Mouse (Mus musculus): ENCODE data around the gene Lgals4.

Gene Lgals4

GRCm38 (mm10) chr7:28833723-28834347 lies at the start of gene Lgals4:
Gene Lgals4 (plus strand): TSS chr7:28833854.
- DNase-seq (ENCODE audit: low spot score), result no peak

GRCm38 (mm10) chr7:28785161-28785560 lies 48.5 kb upstream of the Lgals4 start:
- DNase-seq (ENCODE audit: low spot score), result no peak

- no peak for DNase-seq (ENCODE audit: low spot score)
Observed at GRCm38 (mm10) chr7:28787884-28788283, 45.8 kb upstream of the Lgals4 start.

GRCm38 (mm10) chr7:28788307-28789195 lies 45.1 kb upstream of the Lgals4 start, which contains the start of gene Rinl:
Gene Rinl (plus strand): TSS chr7:28788969.
- DNase-seq (ENCODE audit: low spot score), result no peak

- DNase-seq (ENCODE audit: low spot score), result no peak
Observed at GRCm38 (mm10) chr7:28789235-28789634, 44.4 kb upstream of the Lgals4 start.

GRCm38 (mm10) chr7:28790066-28790806 lies 43.4 kb upstream of the Lgals4 start:
- no peak for DNase-seq (ENCODE audit: low spot score)

- DNase-seq (ENCODE audit: low spot score), result no peak
Observed at GRCm38 (mm10) chr7:28791706-28792105, 41.9 kb upstream of the Lgals4 start.

GRCm38 (mm10) chr7:28792391-28793185 lies 41.1 kb upstream of the Lgals4 start:
- no peak for DNase-seq (ENCODE audit: low spot score)

GRCm38 (mm10) chr7:28793834-28794233 lies 39.8 kb upstream of the Lgals4 start:
- DNase-seq (ENCODE audit: low spot score), result no peak

GRCm38 (mm10) chr7:28794496-28794895 lies 39.2 kb upstream of the Lgals4 start:
- no peak for DNase-seq (ENCODE audit: low spot score)

- no peak for DNase-seq (ENCODE audit: low spot score)
Observed at GRCm38 (mm10) chr7:28795832-28796231, 37.8 kb upstream of the Lgals4 start.

- peak; percentile 62 for DNase-seq (ENCODE audit: low spot score)
Observed at GRCm38 (mm10) chr7:28796562-28796975, 37.1 kb upstream of the Lgals4 start.

GRCm38 (mm10) chr7:28799994-28800393 lies 33.7 kb upstream of the Lgals4 start:
- DNase-seq (ENCODE audit: low spot score), result no peak

- DNase-seq (ENCODE audit: low spot score), result no peak
Observed at GRCm38 (mm10) chr7:28801451-28801850, 32.2 kb upstream of the Lgals4 start.

- DNase-seq (ENCODE audit: low spot score), result no peak
Observed at GRCm38 (mm10) chr7:28801901-28802670, 31.6 kb upstream of the Lgals4 start.

- no peak for DNase-seq (ENCODE audit: low spot score)
Observed at GRCm38 (mm10) chr7:28802846-28803588, 30.6 kb upstream of the Lgals4 start.

GRCm38 (mm10) chr7:28803756-28804155 lies 29.9 kb upstream of the Lgals4 start:
- no peak for DNase-seq (ENCODE audit: low spot score)

- no peak for DNase-seq (ENCODE audit: low spot score)
Observed at GRCm38 (mm10) chr7:28806869-28807268, 26.8 kb upstream of the Lgals4 start.

GRCm38 (mm10) chr7:28807641-28808220 lies 25.9 kb upstream of the Lgals4 start:
- no peak for DNase-seq (ENCODE audit: low spot score)
